Mouse (Mus musculus) thymus, postnatal 4 days (tissue): Measurements from ENCODE around the gene Arl6ip5.

Experiments used
- DNase-seq: peaks from one replicate; pipeline ENCODE4 v3.0.0; 2021

The Arl6ip5 gene

DNA sequence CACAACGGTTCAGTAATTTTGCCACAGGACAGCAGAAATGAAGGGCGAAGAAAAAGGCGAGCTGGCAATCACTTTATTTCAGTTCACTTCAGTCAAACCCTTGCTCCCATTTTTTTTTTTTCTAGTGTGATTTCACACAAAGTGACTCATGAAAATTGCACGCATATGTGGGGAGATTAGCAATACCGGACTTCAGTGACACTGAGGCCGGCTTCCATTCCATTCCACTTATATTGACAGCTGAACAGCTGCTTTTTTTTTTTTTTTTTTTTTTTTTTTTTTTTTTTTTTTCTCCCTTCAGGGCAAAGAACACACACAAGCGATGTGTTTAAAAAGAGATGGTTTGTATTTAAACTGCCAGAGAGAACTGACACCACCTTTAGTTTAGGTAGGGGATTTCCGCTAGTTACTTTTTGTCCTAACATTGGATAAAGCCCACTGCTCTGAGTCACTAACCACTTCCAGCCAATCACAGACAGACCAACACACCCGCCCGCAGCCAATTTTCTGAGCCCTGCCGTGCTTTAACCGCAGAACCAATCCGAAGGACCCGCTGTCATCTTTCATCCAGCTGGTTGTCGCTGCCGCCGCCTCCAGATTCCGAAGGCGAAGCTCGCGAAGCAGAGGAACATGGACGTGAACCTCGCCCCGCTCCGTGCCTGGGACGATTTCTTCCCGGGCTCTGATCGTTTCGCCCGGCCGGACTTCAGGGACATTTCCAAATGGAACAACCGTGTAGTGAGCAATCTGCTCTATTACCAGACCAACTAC, at the start of gene Arl6ip5:
Arl6ip5 (plus strand) TSS at position 499 of the 771 bp plus-strand sequence.
- peak; percentile 87 for DNase-seq

DNA sequence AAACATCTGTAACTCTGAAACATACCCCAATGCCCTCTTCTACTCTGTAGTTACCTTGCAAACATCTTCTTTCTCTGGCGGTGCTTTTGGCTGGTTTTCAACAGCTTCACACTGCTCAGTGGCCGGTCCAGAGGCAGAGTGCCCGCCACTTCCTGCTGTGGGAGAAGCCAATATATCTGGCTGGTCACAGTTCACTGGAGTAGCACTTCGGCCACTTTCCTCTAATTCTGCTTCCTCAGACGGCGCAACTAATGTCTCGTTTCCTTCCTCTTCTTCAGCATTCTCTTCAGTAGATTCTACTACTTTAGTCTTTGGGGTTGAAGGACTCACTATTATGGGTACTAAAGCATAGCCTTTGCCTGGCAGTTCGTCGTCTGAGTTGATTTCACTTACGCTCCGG, 34.8 kb upstream of the Arl6ip5 start:
- no peak for DNase-seq

- DNase-seq, result peak; percentile 96
Measured at GRCm38 (mm10) chr6:97178491-97179366, 31.8 kb upstream of the Arl6ip5 start, which contains the start of gene Tmf1. Gene Tmf1 (minus strand): TSS chr6:97179122.

DNA sequence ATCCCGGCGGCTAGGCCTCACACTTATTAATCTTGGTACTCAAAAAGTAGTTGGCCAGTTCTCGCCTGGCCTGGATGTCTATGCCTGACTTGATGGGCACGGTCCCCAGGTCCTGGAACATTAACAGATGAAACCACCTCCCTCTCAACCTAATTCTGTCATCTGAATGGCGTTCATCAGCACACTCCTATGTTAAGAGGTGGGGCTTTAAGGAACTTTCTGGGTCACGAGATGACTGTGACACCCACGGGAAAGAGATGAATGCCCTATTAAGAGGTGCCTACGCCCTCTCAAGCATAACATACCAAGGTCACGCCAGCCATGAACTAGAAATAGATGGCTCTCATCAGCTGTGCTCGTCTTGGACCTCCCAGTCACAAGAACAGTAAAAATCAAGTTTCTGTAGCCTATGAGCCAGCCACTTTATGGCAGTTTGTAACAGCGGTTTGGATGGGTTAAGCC, 31.1 kb upstream of the Arl6ip5 start:
- DNase-seq, result no peak

DNA sequence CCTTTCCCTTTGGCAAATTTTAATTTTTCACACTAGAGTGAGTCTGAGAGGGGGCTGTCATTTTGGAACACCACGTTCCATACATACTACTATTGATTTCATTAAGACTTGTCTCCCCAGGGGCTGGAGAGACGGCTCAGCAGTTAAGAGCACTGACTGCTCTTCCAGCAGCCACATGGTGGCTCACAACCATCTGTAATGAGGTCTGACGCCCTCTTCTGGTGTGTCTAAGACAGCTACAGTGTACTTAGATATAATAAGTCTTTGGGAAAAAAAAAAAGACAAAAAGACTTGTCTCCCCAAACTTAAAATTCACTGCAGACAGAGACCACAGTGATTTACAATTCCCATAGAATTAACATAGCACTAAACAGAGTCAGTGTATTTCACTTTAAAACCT, 10.1 kb upstream of the Arl6ip5 start:
- DNase-seq, result no peak

- DNase-seq, result no peak
Measured at GRCm38 (mm10) chr6:97202477-97202876, 8.0 kb upstream of the Arl6ip5 start.

- DNase-seq, result no peak
Measured at GRCm38 (mm10) chr6:97204252-97204869, 6.1 kb upstream of the Arl6ip5 start.

DNA sequence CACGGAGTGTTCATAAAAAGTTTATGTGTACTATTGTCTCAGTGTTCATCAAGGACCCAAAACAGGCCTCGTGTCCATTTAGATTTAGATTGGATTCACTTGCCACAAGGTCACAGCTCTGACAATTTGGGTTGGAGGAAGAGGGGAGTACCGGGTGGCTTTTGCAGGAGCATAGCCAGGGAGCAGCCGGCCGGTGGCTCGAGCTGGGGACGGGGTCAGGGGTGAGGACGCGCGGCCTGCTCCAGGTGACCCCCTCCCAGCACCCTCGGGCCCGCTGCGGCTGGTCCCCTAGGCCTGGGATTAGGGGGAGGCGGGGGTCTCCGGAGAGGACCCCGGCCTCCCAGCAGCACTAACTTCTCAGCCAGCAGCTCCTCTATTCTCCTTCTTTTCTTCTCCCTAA, 5.5 kb upstream of the Arl6ip5 start:
- DNase-seq, result peak; percentile 60

DNA sequence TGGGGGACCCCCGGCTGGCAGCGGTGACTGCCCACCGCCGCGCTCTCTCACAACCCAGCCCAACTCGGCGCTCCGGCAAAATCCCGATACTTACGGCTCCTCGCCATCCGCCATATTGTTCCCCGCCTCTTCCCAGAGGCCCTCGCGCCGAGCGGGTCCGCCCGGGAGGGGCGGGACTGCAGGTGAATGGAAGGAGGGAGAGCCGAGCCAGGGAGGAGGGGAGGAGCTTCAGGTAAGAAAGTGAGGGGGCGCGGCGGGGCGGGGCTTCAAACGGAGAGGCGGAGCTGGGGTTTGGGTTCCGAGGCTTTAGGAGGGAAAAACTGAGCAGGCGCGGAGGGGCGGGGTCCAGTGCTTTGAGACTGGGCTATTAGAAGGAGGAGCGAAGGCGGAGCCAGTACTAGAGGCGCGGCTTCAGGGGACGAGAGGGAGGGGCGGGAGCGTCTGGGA, 5.0 kb upstream of the Arl6ip5 start, which contains the start of gene Uba3:
Uba3 (minus strand) TSS at position 209 of the 447 bp plus-strand sequence.
- DNase-seq, result peak; percentile 100

GRCm38 (mm10) chr6:97207085-97207484, 3.4 kb upstream of the Arl6ip5 start:
- DNase-seq, result no peak

- DNase-seq, result no peak
Measured at GRCm38 (mm10) chr6:97208406-97208805, 2.1 kb upstream of the Arl6ip5 start.

GRCm38 (mm10) chr6:97209201-97209600, 1.3 kb upstream of the Arl6ip5 start:
- DNase-seq, result no peak

DNA sequence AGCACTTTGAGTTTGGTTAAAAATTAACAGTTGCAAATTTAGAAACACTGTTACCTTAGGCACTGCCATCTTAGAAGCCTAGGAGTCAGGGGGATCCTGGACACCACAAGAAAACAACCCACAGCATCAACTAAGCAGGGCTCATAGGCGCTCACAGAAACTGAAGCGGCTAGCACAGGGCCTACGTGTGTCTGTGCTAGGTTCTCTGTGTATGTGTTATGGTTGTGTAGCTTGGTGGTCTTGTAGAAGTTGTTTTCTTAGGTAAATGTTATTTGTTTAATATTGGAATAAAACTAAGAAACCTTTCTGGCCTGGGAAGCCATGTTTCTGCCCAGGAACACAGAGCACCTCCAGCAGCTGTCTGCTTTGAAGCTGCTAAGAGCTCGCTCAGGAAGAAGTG, 738 bp upstream of the Arl6ip5 start:
- DNase-seq, result no peak

DNA sequence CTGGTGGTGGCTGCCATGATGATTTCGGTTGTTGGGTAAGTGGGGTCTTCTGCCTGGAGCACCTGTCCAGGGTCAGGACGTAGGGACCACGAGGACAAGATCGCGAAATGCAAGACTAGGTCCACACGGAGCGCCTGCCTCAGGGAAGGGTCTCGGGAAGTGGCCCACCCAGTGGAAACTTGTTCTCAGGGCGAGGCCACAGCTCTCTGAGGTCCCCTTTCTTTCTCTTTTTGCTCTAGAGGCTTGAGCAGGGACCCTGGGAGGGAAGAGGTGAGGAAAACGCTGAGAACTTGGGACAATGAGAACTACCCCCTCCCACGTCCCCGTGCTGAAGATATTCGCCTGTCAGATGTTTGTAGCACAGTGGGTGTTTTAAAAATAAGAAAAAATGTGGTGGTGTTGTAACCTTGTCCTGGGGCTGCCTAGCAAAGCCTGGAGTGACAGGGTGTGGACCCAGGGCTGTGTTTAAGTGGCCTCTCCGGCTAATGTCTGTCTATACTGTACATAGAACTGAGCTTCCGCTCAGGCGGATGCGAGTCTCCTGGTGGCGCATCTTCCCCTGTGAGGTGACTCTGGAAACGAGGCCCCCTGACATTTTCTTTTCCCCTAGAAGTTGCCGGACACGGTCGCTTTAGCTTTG, 593 bp downstream of the Arl6ip5 start:
- DNase-seq, result peak; percentile 59

DNA sequence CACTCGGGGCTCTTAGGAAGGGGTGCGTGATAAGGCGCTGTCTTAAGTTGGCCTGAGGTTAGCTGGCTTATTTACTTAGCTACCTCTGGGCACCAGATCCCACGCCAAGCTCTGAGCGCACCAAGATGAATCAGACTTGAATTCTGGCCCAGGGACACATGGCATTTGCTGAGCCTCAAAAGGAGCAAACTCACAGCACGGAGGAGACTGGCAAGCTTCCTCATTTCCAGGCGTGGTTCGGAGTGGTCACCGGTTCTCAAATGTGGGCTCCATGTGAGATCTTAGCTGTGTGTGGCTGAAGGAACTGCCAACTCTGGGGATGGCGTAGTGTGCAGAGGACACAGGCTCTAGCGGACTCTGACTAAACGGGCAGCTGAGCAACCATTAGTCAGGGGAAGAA, 1.5 kb downstream of the Arl6ip5 start:
- peak; percentile 28 for DNase-seq

- DNase-seq, result no peak
Measured at GRCm38 (mm10) chr6:97216154-97216821, 5.8 kb downstream of the Arl6ip5 start.

GRCm38 (mm10) chr6:97220672-97221071, 10.2 kb downstream of the Arl6ip5 start:
- no peak for DNase-seq

DNA sequence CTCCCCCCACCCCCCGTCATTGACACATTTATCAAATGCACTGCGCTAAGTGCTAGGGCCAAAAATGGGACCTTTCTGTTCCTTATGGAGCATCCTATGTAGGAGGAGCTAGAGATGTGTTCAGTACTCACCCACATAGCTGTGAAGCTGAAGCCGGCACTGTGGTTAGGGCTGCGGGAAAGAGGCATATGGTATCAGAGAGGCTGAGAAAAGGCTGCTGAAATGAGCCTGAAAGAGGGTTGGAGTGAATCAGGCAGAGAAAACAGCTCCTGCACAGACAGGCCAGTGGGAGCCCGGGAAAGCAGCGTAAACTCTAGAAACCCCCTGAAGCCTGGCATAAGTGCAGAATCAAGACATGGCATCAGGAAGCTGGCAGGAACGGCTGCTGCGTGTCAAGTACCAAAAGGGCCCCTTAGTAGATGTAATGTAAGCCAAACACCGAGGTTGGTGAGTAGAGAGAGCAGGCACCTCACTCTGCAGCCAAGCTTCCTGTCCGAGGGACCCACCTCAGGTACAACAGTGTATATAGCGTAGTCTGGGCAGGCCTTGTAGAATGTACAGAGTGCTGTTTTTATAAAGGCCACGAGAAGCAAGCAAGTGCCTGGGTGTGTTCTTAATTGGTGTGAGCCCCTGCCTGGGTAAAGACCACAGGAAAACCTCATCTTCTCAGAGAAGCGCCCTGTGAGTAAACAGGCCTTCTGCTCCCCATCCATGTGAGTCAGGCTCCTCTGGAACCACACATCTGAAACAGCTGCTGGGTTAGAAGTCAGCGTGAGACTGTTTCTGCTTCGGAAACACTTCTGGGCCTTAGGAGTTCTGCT, 10.9 kb downstream of the Arl6ip5 start:
- peak; percentile 52 for DNase-seq

DNA sequence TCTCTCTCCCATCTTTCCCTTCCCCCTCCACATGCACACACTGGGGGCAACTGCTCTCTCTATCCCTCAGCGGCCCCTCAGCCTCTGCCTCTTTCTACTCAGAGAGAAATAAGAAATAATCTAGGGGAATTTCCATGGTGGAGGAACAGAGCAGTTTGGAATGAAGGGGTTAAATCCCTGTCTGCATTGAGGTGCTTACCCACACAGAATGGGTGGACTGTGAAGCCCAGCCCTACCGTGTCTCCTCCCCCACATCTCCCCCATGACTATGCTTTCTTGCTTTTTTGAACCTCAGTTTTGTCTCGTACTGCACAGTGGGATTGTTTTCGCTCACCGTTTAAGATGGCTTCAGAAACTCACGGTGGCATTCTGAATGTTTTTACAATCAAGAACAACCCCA, 11.8 kb downstream of the Arl6ip5 start:
- no peak for DNase-seq

DNA sequence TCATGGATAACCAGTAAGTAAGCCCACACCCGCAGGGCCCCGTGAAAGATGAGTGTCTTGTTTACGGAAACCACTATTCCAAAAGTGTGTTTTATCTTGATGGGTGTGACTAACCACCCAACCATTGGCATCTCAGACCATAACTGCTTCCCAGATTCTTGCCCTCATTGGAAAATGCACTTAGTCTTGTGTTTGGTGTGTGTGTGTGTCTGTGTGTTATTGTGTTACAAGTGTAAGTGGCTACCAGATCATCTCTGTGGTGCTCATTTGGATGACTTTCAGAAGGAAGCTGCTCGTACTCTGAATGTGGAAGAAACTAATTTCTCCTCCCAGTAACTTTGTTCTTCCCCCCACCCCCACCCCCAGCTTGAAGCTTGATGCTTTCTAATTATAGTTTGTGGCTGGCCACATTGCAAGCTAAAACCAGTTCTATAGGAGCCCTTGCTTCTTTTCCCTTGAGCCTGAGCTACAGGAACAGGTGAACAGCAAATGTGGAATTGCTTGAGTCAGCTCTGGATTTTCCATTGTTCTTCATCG, 12.5 kb downstream of the Arl6ip5 start:
- DNase-seq, result no peak

GRCm38 (mm10) chr6:97223566-97223965, 13.1 kb downstream of the Arl6ip5 start:
- no peak for DNase-seq
